Mouse (Mus musculus): ENCODE measurements at regions not wholly inside any gene's neighbourhood (a gene's known extent, or its start where the extent isn't known, plus 50 kb on each side); places are given as distances from the start of the nearest gene placed in this dataset.
"Not testable (repeated sequence)": the region's sequence is repeated elsewhere in the genome, so short reads cannot be mapped to it uniquely, and the experiment has no call there.

- DNase-seq = no peak
Measured at GRCm38 (mm10) chr4:71663397-71663796, 94.4 kb downstream of the Gm11232 start.

- DNase-seq = no peak
Measured at GRCm38 (mm10) chr4:71640521-71640920, 117.2 kb downstream of the Gm11232 start.

- DNase-seq = no peak
Measured at GRCm38 (mm10) chr4:71627088-71627487, 130.7 kb downstream of the Gm11232 start.

- no peak for DNase-seq
Measured at GRCm38 (mm10) chr4:71626626-71627025, 131.1 kb downstream of the Gm11232 start.

- DNase-seq = no peak
Measured at GRCm38 (mm10) chr4:71624771-71625170, 133.0 kb downstream of the Gm11232 start.

GRCm38 (mm10) chr4:71613720-71614119 is 144.0 kb downstream of the Gm11232 start:
- DNase-seq = no peak

GRCm38 (mm10) chr4:71585880-71586279 is 171.9 kb downstream of the Gm11232 start:
- no peak for DNase-seq

GRCm38 (mm10) chr4:71560656-71561055 is 197.1 kb downstream of the Gm11232 start:
- DNase-seq = no peak

- DNase-seq = no peak
Measured at GRCm38 (mm10) chr4:71539200-71539599, 218.6 kb downstream of the Gm11232 start.

- no peak for DNase-seq
Measured at GRCm38 (mm10) chr4:71537971-71538370, 219.8 kb downstream of the Gm11232 start.

- DNase-seq = no peak
Measured at GRCm38 (mm10) chr4:71524255-71524970, 233.4 kb downstream of the Gm11232 start.

GRCm38 (mm10) chr4:71520751-71521150 is 237.0 kb downstream of the Gm11232 start:
- DNase-seq = no peak

- no peak for DNase-seq
Measured at GRCm38 (mm10) chr4:71517921-71518404, 239.8 kb downstream of the Gm11232 start.

GRCm38 (mm10) chr4:71506911-71507310 is 250.9 kb downstream of the Gm11232 start:
- peak; percentile 46 for DNase-seq

- no peak for DNase-seq
Measured at GRCm38 (mm10) chr4:71489788-71490187, 268.0 kb downstream of the Gm11232 start.

- no peak for DNase-seq
Measured at GRCm38 (mm10) chr4:71488663-71489161, 269.1 kb downstream of the Gm11232 start.

- no peak for DNase-seq
Measured at GRCm38 (mm10) chr4:71488059-71488458, 269.7 kb downstream of the Gm11232 start.

GRCm38 (mm10) chr4:71480960-71481359 is 276.8 kb downstream of the Gm11232 start:
- DNase-seq = no peak

- DNase-seq = no peak
Measured at GRCm38 (mm10) chr4:71470580-71470979, 287.2 kb downstream of the Gm11232 start.

- DNase-seq = no peak
Measured at GRCm38 (mm10) chr4:71454811-71455210, 303.0 kb downstream of the Gm11232 start.

- DNase-seq = no peak
Measured at GRCm38 (mm10) chr4:71453499-71453898, 304.3 kb downstream of the Gm11232 start.

- DNase-seq = no peak
Measured at GRCm38 (mm10) chr4:71446461-71446860, 311.3 kb downstream of the Gm11232 start.

GRCm38 (mm10) chr4:71431245-71431929 is 326.4 kb downstream of the Gm11232 start:
- no peak for DNase-seq

- DNase-seq = not testable (repeated sequence)
Measured at GRCm38 (mm10) chr4:71422121-71422520, 335.6 kb downstream of the Gm11232 start.

All from adrenal gland, postnatal 25 days (tissue).